Mouse (Mus musculus) neural tube, embryonic 10.5 days (tissue): ENCODE results near the gene Ighmbp2.

Experiments
- DNase-seq: peaks from one replicate; pipeline ENCODE4 v3.0.0-alpha.2; 2017; ENCODE audit warnings: low spot score; ENCODE audit errors: extremely low spot score

Gene Ighmbp2

GRCm38 (mm10) chr19:3282572-3283467, at the start of gene Ighmbp2, which contains the start of gene Mrpl21:
TSS of gene Ighmbp2 (minus strand) at chr19:3283017.
TSS of gene Mrpl21 (plus strand) at chr19:3282901.
- peak; percentile 93 for DNase-seq

DNA sequence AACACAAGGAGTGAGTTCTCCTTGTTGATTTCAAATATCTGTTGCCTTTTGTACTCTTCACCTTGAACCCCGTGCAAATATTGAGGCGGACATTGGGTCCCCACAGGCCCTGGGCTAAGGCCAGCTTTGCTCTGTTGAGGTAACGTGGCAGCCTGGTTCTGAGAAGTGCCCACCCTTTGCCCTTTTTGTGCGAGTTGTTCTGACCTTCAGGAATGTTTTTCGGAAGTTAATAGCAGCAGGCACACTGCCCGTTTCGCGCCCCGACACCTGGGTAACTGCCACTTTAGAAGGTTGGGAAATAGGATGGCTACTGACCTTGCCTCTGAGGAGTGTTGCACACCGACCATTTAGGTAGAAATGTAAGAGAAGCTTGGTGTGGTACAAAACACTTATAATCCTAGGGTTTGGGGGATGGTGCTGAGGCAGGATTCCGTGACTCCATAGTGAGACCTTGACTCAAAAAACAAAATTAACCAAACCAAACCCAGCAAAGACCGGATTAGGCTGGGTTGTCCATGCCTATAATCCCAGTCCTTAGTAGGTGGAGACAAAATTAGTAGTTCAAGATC, 43.7 kb upstream of the Ighmbp2 start:
- no peak for DNase-seq

DNA sequence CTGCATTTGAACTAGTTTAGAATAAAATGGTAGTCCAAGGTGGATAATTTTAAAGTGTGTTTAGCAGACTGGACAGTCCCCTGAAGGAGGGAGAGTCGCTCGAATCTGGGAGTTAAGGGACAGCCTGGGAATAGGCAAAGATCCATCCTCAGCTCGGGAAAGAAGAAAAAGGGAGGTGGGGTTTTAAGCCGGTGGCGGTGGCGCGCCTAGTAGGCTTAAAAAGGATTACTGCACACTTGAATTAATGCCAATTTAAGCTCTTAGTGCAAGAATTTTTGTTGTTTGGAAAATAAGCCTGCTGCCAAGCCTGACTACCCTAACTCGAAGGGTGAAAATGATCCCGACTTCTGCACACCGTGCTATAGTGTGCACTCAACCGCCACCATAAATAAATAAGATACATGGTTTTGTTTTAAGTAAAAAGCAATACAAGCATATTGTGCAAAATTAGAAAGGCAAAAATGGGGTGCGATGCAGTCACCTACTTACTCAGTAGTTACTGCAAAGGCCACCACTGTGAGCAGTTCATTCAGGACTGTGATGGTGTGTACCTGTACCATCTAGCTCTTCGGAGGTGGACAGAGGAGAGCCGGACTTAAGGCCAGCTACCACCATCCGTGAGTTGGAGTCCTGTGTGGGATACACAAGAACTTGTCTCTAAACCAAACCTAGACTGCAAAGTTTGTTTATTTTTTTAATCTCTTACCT, 43.1 kb upstream of the Ighmbp2 start:
- DNase-seq: peak; percentile 30

GRCm38 (mm10) chr19:3324931-3325711, 42.3 kb upstream of the Ighmbp2 start:
- DNase-seq: peak; percentile 92

- DNase-seq: peak; percentile 47
Measured at GRCm38 (mm10) chr19:3324271-3324811, 41.5 kb upstream of the Ighmbp2 start.

GRCm38 (mm10) chr19:3323753-3324270, 41.0 kb upstream of the Ighmbp2 start:
- peak; percentile 54 for DNase-seq

DNA sequence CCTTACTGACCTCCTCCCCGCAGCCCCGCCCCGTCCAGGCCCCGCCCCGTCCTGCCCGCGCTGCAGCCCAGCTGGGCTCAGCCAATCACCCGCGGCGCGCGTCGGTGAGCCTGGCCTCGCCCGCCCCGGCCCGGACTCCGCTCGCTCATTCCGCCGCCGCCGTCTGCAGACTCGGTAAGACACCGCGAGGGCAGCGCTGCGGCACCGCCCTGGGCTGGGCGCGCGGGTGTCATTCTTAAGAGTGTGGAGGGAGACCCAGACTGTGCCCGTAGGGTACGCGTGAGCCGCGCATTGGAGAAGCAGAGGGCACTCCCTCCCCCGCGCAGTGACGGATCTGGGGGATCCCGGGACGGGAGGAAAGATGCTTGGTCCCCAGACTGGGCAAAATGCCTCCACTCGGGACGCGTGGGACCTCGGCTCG, 40.4 kb upstream of the Ighmbp2 start:
- DNase-seq: peak; percentile 84

DNA sequence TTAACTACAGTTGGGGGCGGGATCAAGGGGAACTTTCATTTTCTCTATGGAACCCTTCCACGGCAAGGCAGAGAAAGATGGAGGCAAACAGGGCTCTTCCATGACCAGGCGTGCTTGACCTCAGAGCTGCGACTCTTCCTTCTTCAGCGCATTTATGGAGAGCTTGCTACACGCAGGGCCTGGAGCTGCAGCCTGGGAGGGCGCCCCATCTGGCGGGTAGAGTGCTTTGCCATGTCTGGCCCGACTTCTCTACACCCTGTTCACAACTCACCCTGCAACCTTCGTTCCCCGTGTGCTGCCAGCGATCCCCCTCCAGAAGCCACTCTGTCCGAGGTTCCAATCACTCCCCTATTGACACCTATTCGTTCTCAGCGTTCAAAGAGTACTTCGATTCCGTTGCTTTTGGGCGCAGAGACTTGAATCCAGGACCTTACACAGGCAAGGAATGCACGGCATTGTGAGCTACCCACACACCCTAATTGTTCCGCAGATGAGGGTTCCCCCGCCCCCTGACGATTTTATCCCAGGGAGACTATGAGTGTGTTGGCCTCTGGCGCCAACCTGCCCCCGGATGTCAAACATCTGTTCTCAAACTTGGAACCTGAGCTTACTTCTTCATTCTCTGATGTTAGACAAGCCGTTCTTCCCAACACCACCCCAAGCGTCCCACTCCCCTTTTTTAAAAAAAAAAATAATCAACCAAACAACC, 39.6 kb upstream of the Ighmbp2 start, which contains the start of gene Cpt1a:
Cpt1a (plus strand) TSS at position 74 of the 709 bp plus-strand sequence.
- peak; percentile 32 for DNase-seq

DNA sequence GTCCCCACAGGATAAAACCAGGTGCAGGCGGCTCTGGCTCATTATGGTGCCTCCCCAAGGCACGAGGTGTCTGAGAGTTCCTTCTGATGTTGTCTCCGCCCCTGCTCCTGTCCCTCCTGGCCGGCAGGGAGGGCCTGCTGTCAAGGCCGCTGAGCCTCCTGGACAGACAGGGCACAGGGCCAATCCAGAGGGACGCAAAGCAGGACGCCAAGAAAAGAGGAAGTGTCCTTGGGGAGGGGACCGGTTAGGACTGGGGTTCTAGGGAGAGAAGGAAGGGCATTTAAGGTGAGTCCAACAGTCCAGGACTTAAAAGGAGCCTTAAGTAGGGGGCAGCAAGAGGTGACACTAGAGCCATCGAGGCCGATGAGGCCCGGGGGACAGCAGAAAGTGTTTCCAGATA, 38.8 kb upstream of the Ighmbp2 start:
- peak; percentile 23 for DNase-seq

DNA sequence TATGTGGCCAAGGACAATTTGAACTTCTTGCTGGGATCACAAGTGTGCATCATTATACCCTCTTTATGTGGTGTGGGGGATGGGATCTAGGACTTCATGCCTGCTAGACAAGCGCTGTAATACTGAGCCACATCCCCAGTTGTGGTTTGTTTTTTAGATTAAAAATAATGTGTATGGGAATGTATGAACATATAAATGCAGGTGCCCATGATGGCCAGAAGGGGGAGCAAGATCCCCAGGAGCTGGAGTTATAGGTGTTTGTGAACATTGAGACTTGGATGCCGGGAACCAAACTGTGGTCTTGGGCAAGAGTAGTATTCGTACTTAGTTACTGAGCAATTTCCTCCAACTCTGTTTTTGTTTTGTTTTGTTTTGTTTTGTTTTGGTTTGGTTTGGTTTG, 38.0 kb upstream of the Ighmbp2 start:
- DNase-seq: no peak

DNA sequence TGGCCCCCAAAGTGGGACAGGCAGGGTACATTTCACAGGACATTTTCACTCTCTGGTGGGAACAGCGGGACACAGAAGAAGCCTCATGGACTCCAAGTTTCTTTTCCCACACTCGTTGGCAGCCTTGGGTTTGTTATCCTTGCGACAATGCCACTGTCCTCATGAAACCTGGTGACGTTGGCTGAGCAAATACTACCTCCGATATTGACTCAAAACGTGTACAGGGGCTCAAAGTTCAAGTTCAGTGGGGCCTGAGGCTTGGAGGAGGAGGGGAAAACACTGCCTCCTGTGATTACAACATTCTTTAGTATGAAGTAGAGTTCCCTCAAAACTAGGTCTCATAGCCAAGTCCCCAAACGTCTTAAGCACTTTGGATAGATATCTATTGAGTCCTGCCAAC, 37.3 kb upstream of the Ighmbp2 start:
- DNase-seq: no peak

- no peak for DNase-seq
Measured at GRCm38 (mm10) chr19:3319341-3319740, 36.5 kb upstream of the Ighmbp2 start.

GRCm38 (mm10) chr19:3307175-3307949, 24.5 kb upstream of the Ighmbp2 start:
- no peak for DNase-seq

GRCm38 (mm10) chr19:3304017-3304416, 21.2 kb upstream of the Ighmbp2 start:
- DNase-seq: no peak

DNA sequence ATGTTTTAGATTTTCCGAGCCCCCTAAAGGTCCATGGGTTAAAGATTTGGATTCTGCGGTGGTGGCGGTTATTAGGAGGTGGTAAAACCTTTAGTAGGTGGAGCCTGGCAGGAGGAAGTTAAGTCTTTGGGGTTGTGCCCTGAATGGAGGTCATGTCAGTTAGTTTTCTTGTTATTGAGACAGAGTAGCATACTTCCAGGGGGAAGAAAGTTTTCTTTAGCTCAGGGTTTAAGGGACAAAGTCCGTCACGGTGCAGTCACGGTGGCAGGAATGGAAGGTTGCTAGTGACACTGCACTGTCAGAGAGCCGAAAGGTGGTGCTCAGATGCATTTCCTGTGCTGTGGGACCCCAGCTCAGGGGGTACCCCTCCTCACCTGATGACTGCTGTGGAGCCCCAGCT, 15.0 kb upstream of the Ighmbp2 start:
- no peak for DNase-seq

- DNase-seq: no peak
Measured at GRCm38 (mm10) chr19:3297034-3297433, 14.2 kb upstream of the Ighmbp2 start.

DNA sequence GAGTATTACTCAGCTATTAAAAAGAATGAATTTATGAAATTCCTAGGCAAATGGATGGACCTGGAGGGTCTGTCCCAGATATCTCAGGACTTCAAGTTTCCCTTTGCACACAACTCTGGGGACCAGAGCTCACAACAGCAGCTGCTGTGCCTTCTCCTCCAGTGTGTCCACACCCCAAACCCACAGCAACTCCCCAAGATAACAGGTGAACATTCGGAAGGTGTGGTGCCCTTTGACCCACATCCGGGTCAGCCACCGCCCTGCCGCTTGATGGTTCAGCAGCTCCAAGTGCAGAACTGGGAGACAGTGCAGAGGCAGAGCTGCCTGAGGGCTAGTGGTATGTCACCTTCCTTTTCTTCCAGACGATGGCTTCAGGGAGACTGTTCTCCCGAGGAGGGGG, 12.4 kb upstream of the Ighmbp2 start:
- DNase-seq: no peak

DNA sequence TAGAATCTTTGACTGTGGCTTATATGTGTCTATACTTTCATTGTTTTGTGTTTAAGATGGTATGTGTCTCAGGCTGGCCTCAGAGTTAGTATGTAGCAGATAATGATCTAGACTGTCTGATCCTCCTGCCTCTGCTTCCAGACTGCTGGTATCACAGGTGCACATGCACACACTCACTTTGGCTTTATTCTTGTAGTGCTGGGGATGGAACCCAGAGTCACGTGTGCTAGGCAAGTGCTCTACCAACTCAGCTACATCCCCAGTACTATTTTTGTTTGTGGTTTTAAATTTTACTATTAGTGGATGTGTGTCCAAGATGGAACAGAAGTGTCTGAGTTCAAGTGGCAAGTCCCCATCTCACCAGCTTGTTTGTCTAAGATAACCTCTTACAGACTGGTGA, 10.2 kb upstream of the Ighmbp2 start:
- DNase-seq: no peak

- DNase-seq: peak; percentile 47
Measured at GRCm38 (mm10) chr19:3292028-3292427, 9.2 kb upstream of the Ighmbp2 start.
